Mouse (Mus musculus): ENCODE data around the gene Dclk1. TPM values are rescaled to one million over a fixed set of nuclear protein-coding genes. Genes with fewer than 3 reads are reported as not detected.

The Dclk1 gene
- polyA plus RNA-seq, 1 experiment from 2014 or later, result 31.3 TPM

Other genes starting within 250 kb of the Dclk1 start
- 2.1 and 2.2 TPM in 2 replicates for gene Ccna1, start 186.9 kb upstream of the Dclk1 start, polyA plus RNA-seq (2015; fragmentation: Nextera tagmentation; extraction: Ambion mirVana)
- 47.8 and 48.4 TPM in 2 replicates for gene Spg20, start 130.3 kb upstream of the Dclk1 start, polyA plus RNA-seq (2015; fragmentation: Nextera tagmentation; extraction: Ambion mirVana)
- 0.05 TPM in 2 replicates for gene Ccdc169, start 105.0 kb upstream of the Dclk1 start, polyA plus RNA-seq (2015; fragmentation: Nextera tagmentation; extraction: Ambion mirVana)
- gene Sohlh2, start 60.3 kb upstream of the Dclk1 start, polyA plus RNA-seq (2015; fragmentation: Nextera tagmentation; extraction: Ambion mirVana), result 0.12 TPM in 1 of 2 replicates, not detected in the other
- not detected in 2 replicates for gene Gm21954, start 229.8 kb downstream of the Dclk1 start, polyA plus RNA-seq (2015; fragmentation: Nextera tagmentation; extraction: Ambion mirVana)